Mouse (Mus musculus) B cell, adult 67 days (primary cell): Measurements from ENCODE around the gene Vmn1r233. TPM values are rescaled to one million over a fixed set of nuclear protein-coding genes. Genes with fewer than 3 reads are reported as not detected.

ENCODE experiments used
- total RNA-seq, 2 experiments: library from RNA; stranded (reverse); gene quantifications; 4 replicates each; pipeline ENCODE4 v1.2.4; 2023

Gene Vmn1r233
- not detected for total RNA-seq

GRCm38 (mm10) chr17:20996364-20996763, at the start of gene Vmn1r233:
Vmn1r233 (minus strand) TSS chr17:20996464.

GRCm38 (mm10) chr17:21008382-21009331, 12.4 kb upstream of the Vmn1r233 start, which contains the start of gene Zfp160:
Zfp160 (plus strand) TSS chr17:21008903.

GRCm38 (mm10) chr17:20944985-20945891, 51.0 kb downstream of the Vmn1r233 start, which contains the start of gene Ppp2r1a:
Ppp2r1a (plus strand) TSS chr17:20945311.

Other genes starting within 250 kb of the Vmn1r233 start
- gene Vmn1r228, start 210.3 kb downstream of the Vmn1r233 start, total RNA-seq, result not detected
- under 1 TPM; 0.06 TPM for gene Vmn1r229, start 184.9 kb downstream of the Vmn1r233 start, total RNA-seq
- gene Vmn1r230, start 156.0 kb downstream of the Vmn1r233 start, total RNA-seq, result not detected
- gene Vmn1r231, start 91.4 kb downstream of the Vmn1r233 start, total RNA-seq, result not detected
- gene Vmn1r232, start 76.8 kb downstream of the Vmn1r233 start, total RNA-seq, result not detected
- 100 to 1,000 TPM; 277 to 298 TPM for gene Ppp2r1a, start 51.2 kb downstream of the Vmn1r233 start, total RNA-seq
- 10 to 100 TPM; 17.9 to 21.7 TPM for gene Zfp160, start 12.4 kb upstream of the Vmn1r233 start, total RNA-seq
- gene Vmn1r234, start 229.6 kb upstream of the Vmn1r233 start, total RNA-seq, result not detected